Mouse (Mus musculus) heart, embryonic 14.5 days (tissue): ENCODE results near the gene Mnt. TPM values are rescaled to one million over a fixed set of nuclear protein-coding genes. Genes with fewer than 3 reads are reported as not detected.
A peak's percentile ranks its signal among the peaks of the same experiment; 100 is the strongest.

Experiments
- ATAC-seq: fragments of 200-750 bp; cut with Nextera tagmentation; 2 replicates; pipeline ENCODE4 v1.8.0; 2017; ENCODE audit warnings: low read depth, moderate TSS enrichment; ENCODE audit not compliant: insufficient number of reproducible peaks, insufficient read depth, low FRiP score
- H3K27ac ChIP-seq, 2 experiments: fragments of 200-500 bp in 1 of 2; fragments of 300-500 bp in 1 of 2; sonication (generic) in 1 of 2; replicated peaks in 1 of 2; 2 replicates each; pipeline ENCODE4 v1.5.1; 2012 to 2014; ENCODE audit warnings: low read depth in 2 of 2, low read length in 2 of 2, control low read depth in 1 of 2, mild to moderate bottlenecking in 1 of 2, mixed read lengths in 1 of 2; ENCODE audit not compliant: control insufficient read depth in 1 of 2, insufficient read depth in 1 of 2
- H3K27me3 ChIP-seq: fragments of 300-500 bp; sonication (generic); 2 replicates; pipeline ENCODE4 v1.6.1; 2014; ENCODE audit warnings: mild to moderate bottlenecking, low read length, control low read depth; ENCODE audit not compliant: control insufficient read depth, insufficient read depth
- H3K36me3 ChIP-seq: fragments of 300-500 bp; sonication (generic); 2 replicates; pipeline ENCODE4 v1.6.1; 2014; ENCODE audit warnings: mild to moderate bottlenecking, control low read depth, low read length, mixed read lengths; ENCODE audit not compliant: control insufficient read depth, insufficient read depth
- H3K4me1 ChIP-seq, 2 experiments: fragments of 200-500 bp in 1 of 2; fragments of 300-500 bp in 1 of 2; sonication (generic) in 1 of 2; 2 replicates each; pipeline ENCODE4 v1.6.1; 2012 to 2014; ENCODE audit warnings: low read length in 2 of 2, control low read depth in 1 of 2, mixed read lengths in 1 of 2; ENCODE audit not compliant: control insufficient read depth in 2 of 2, insufficient read depth in 2 of 2
- H3K4me2 ChIP-seq: fragments of 300-500 bp; sonication (generic); 2 replicates; pipeline ENCODE4 v1.6.1; 2014; ENCODE audit warnings: mild to moderate bottlenecking, low read length
- H3K4me3 ChIP-seq, 2 experiments: fragments of 200-500 bp in 1 of 2; fragments of 300-500 bp in 1 of 2; sonication (generic) in 1 of 2; 2 replicates each; pipeline ENCODE4 v1.5.1; 2012 to 2014; ENCODE audit warnings: low read length in 2 of 2, mild to moderate bottlenecking in 2 of 2, control low read depth in 1 of 2, low read depth in 1 of 2, moderate library complexity in 1 of 2; ENCODE audit not compliant: control insufficient read depth in 1 of 2, insufficient read depth in 1 of 2
- H3K9ac ChIP-seq: fragments of 300-500 bp; sonication (generic); 2 replicates; pipeline ENCODE4 v1.6.1; 2014; ENCODE audit warnings: mild to moderate bottlenecking, low read length
- H3K9me3 ChIP-seq: fragments of 300-500 bp; sonication (generic); 2 replicates; pipeline ENCODE4 v1.6.1; 2016; ENCODE audit warnings: low read length, control low read depth; ENCODE audit not compliant: control insufficient read depth
- WGBS: fragments of 180-500 bp; shearing (Covaris S2); extraction: QIAGEN DNeasy Blood & Tissue Kit; methylation state at CpG from one replicate; pipeline ENCODE4 v1.1.7; 2014; 5-methylcytosine and 5-hydroxymethylcytosine counted together
- polyA plus RNA-seq: library from polyadenylated mRNA; unstranded; fragments of >200 nt; fragmentation: Nextera tagmentation; extraction: Ambion mirVana; gene quantifications from 2 replicates; pipeline ENCODE4 v1.2.1, GENCODE M21; 2014

Mnt gene
- polyA plus RNA-seq, 1 experiment from 2014 or later = 3.7 TPM

DNA sequence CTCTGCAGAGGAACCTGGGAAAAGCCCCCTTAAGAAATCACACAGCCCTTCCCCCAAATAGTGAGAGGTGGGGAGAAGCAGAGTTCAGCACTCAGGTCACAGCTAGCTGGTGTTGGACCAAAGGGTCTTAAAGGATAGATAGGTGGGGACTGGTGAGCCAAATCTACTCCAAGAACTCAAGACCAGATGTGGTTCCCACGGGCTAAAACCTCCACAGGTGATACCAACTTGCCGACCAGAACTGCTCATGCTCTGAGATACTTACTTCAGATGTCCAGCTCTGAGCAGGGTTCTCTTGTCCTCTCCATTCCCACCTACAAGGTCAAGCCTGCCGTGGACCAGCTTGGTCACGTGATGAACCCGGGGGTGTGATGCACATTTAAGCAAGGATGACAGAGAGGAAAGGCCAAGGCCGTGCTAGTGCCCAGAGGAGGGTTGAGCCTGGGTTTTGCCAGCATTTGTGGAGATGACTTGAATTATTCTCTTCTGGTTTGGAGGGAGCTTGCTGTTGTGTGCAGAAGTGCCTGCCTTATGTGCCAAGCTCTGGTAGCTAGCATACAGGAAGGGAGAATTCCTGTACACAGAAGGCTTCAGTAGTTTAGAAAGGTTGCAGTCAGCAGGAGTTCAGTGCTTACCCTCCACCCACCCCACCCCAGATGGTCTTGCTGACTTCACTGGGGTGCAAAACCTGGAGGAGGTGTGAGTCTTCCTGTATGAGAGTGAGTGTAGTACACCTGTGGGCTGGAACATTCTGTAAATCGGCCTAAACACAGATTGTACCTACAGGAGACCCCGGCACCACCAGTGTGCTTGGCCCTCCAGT lies 3.0 kb downstream of the Mnt start:
- Histone ChIP-seq H3K4me1 (peaks cover 27 to 37% of the 10 kb centered on the region in 2 experiments), H3K36me3 (peaks cover 4% of the 10 kb centered on the region; the same call in 1 of the 2 replicates), H3K4me3 (peak overlapping the region in 1 of 2 experiments; percentile 92; a peak in 1 of 4 replicates), H3K27me3 (no peaks in the 10 kb centered on the region), H3K27ac (peak overlapping the region; percentile 30 to 96), H3K9me3 (no peaks in the 10 kb centered on the region), H3K4me2 (peak overlapping the region; percentile 79), H3K9ac (peak overlapping the region; percentile 74)
- 64% methylated on average over 8 of the region's 8 CpGs for WGBS
- ATAC-seq = no peak

DNA sequence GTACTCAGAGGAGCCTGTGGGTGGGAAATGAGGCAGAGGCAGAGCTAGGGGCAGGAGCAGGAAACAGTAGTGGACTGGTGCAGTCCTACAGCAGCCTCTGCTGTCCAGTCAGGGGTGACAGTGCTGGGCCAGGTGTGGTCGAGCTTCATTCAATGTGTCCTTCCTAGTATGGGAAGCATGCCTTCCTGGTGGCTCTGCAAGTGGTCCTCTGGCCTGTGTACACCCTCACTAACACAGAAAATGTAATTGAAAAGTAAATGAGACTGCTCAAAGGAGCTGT lies 3.6 kb downstream of the Mnt start:
- Histone ChIP-seq H3K4me1 (peaks cover 27 to 38% of the 10 kb centered on the region in 2 experiments), H3K4me3 (no peak overlapping the region), H3K9me3 (no peaks in the 10 kb centered on the region), H3K9ac (peak overlapping the region; percentile 59), H3K27me3 (no peaks in the 10 kb centered on the region), H3K36me3 (peaks cover 4% of the 10 kb centered on the region; the same call in 1 of the 2 replicates), H3K4me2 (peak overlapping the region; percentile 79; the same call in 1 of the 2 replicates), H3K27ac (peak overlapping the region; percentile 30 to 96)
- WGBS = 28% methylated on average over 1 of the region's 1 CpGs
- no peak for ATAC-seq

DNA sequence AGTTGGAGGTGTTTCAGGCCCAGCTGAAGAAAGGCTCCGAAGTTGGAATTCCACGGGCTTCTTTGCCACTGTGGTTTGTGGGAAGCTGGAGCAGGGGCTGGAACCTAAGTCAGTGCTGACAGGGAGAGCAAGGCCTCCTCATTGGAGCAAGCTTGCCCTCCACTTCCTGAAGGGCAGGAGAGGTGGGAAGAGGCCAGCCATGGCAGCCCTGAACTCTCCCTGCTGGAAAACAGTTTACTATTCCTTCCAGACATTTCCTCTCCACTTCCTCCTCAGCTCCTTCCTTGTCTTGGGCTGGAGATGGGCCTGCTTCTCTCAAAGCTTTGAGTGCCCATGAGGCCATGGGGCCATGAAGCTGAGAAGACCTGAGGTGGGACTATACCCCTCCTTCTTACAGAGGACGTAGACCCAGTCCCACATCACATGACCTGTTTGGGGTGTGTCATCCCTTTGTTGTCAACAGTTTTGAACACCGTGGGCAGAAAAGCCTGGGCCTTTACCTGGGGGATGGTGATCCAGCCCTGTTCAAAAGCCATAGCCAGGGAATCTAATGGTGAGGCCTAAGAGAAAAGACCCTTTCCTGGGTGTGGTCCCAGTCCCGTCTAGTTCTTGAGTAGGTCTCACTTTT lies 4.0 kb downstream of the Mnt start:
- peak overlapping the region; percentile 30 to 96 for H3K27ac ChIP-seq
- H3K4me2 ChIP-seq = no peak overlapping the region
- WGBS = 38% methylated on average over 5 of the region's 5 CpGs
- peaks cover 29 to 40% of the 10 kb centered on the region in 2 experiments for H3K4me1 ChIP-seq
- peak overlapping the region; percentile 59 for H3K9ac ChIP-seq
- ATAC-seq = no peak
- peaks cover 4% of the 10 kb centered on the region; the same call in 1 of the 2 replicates for H3K36me3 ChIP-seq
- H3K27me3 ChIP-seq = no peaks in the 10 kb centered on the region
- no peaks in the 10 kb centered on the region for H3K9me3 ChIP-seq
- no peak overlapping the region for H3K4me3 ChIP-seq

DNA sequence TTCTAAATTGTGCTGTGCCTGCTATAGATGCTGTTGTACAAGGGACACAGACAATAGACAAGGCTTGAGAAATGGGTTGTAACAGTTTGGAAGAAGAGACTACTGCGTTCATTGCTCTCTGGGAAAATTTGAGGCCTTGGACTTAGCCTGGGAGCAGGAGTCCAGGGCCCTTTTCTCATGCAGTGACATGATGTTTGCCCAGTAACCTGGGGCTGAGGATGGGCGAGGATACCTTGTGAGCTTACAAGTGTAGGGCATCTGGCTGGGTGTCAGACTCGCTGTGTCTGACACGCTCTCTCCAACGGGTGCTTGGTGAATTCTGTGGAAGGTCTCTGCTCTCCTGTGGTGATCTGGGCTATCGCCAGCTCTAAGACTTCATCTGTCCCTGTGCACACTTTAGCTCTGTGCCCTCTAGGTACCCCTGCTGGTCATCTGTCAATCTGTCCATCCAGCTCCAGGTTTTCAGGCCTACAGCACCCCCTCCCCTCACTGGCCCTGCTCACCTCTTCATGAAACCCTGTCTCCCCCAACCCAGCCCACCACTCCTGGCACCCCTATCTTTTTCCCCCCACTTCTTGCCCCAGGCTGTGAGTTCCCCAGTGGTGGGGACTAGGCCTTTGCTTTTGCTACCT lies 5.0 kb downstream of the Mnt start:
- peak overlapping the region; percentile 39; the same call in 1 of the 2 replicates for H3K9ac ChIP-seq
- H3K4me1 ChIP-seq = peaks cover 32 to 45% of the 10 kb centered on the region in 2 experiments
- H3K4me2 ChIP-seq = no peak overlapping the region
- no peaks in the 10 kb centered on the region for H3K27me3 ChIP-seq
- 88% methylated on average over 6 of the region's 6 CpGs for WGBS
- no peaks in the 10 kb centered on the region for H3K9me3 ChIP-seq
- H3K4me3 ChIP-seq = no peak overlapping the region
- ATAC-seq = no peak
- H3K27ac ChIP-seq = no peak overlapping the region
- H3K36me3 ChIP-seq = peaks cover 4% of the 10 kb centered on the region; the same call in 1 of the 2 replicates

DNA sequence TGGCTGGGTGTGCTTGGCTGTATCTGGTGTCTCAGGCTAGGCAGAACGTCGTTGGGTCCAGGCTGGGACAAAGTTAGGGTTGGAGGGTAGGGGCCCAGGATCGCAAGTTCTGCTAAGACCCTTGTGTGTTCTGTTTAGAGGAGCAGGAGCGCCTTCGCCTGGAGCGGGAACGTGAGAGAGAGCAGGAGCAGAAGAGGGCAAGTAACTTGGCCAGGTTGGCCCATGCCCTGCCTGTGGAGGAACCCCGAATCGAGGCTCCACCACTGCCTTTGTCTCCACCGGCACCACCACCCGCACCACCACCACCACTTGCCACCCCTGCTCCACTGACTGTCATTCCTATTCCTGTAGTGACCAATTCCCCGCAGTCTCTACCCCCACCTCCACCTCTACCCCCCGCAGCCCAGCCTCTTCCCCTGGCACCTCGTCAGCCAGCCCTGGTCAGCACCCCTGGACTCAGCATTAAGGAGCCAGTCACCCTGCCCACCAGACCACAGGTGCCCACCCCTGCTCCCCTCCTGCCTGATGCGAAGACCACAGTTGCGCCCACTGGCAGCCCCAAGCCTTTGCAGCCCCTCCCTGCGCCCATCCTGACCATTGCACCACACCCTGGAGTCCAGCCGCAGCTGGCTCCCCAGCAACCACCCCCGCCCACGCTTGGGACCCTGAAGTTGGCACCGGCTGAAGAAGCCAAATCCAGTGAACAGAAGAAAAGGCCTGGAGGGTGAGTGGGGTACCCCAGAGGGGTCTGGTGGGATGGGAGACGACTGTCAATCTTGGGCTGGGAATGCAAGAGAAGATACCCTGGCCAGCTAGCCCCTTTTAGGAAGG lies 5.7 kb downstream of the Mnt start:
- H3K4me3 ChIP-seq = no peak overlapping the region
- H3K27me3 ChIP-seq = no peaks in the 10 kb centered on the region
- H3K9ac ChIP-seq = no peak overlapping the region
- H3K9me3 ChIP-seq = no peaks in the 10 kb centered on the region
- ATAC-seq = no peak
- H3K36me3 ChIP-seq = peaks cover 4% of the 10 kb centered on the region; the same call in 1 of the 2 replicates
- 0 out of 4 replicates have a peak overlapping the region, but pooled peaks of 1 of the 2 experiments have one; percentile 99 for H3K27ac ChIP-seq
- no peak overlapping the region; the same call in 1 of the 2 replicates for H3K4me2 ChIP-seq
- peaks cover 38 to 51% of the 10 kb centered on the region in 2 experiments for H3K4me1 ChIP-seq
- 89% methylated on average over 22 of the region's 22 CpGs for WGBS

DNA sequence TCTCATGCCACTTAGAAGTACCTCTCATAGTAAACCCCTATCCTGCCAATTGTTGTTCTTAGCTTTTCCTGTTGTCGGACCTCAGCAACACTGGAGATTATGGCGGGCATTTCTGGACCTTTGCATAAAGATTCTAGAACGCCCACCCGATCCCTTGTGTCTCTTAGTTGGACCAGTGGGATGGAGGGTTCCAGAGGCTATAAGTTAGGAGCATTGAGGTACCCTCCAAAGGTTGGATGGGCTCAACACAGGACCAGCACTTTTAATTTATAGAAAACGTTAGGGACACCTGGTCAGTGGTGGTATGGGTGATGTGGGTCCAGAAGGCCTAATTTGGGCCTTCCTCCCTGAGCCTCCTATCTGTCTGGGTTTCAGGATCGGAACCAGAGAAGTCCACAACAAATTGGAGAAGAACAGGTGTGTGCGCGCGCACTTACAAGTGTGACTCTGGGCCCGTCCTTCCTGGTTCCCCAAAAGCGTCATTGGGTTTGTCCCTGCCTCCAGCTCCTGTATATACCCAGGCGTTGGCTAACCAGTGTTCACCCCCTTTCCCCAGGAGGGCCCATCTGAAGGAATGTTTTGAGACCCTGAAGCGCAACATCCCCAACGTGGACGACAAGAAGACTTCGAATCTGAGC lies 6.5 kb downstream of the Mnt start:
- Histone ChIP-seq H3K27ac (peak overlapping the region; percentile 97 to 99), H3K36me3 (peaks cover 10% of the 10 kb centered on the region), H3K4me2 (peak overlapping the region; percentile 92), H3K4me3 (peak overlapping the region; percentile 56 to 64), H3K4me1 (peaks cover 40 to 51% of the 10 kb centered on the region in 2 experiments), H3K9me3 (no peaks in the 10 kb centered on the region), H3K9ac (peak overlapping the region; percentile 80), H3K27me3 (no peaks in the 10 kb centered on the region)
- WGBS = 49% methylated on average over 16 of the region's 16 CpGs
- ATAC-seq = no peak
